Mouse (Mus musculus): ENCODE results near the gene Gpr108. TPM values are rescaled to one million over a fixed set of nuclear protein-coding genes. Genes with fewer than 3 reads are reported as not detected.

Gpr108 gene
- total RNA-seq, 2 experiments from 2014 or later: 36.6 TPM

DNA sequence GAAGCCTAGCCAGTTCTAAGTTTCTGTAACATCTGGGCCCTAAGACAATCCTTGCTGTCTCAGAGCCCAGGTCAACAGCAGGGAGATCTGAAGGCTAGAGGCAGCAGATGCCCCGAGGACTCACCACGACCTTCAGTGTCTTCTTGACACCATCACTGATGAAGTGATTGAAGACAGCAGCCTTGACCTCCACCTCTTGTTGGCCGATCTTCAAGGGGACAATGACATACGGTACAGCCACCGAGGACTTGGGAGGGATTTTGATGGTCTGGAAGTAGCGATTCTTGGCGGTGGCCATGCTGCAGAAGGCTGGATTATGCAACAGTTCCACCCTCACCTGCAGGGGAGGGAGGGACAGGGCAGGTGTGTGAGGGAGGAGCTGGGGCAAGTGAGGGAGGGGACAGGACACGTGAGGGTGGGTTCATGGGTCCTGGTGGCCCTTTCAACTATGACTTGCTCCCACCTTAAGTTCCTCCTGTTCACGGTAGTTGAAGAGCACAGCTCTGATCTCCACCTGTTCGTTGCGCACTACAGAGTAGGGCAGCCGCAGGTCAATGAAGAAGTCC, 29.8 kb downstream of the Gpr108 start:
- ATAC-seq (ENCODE audit: poor library complexity, severe bottlenecking): no peak

DNA sequence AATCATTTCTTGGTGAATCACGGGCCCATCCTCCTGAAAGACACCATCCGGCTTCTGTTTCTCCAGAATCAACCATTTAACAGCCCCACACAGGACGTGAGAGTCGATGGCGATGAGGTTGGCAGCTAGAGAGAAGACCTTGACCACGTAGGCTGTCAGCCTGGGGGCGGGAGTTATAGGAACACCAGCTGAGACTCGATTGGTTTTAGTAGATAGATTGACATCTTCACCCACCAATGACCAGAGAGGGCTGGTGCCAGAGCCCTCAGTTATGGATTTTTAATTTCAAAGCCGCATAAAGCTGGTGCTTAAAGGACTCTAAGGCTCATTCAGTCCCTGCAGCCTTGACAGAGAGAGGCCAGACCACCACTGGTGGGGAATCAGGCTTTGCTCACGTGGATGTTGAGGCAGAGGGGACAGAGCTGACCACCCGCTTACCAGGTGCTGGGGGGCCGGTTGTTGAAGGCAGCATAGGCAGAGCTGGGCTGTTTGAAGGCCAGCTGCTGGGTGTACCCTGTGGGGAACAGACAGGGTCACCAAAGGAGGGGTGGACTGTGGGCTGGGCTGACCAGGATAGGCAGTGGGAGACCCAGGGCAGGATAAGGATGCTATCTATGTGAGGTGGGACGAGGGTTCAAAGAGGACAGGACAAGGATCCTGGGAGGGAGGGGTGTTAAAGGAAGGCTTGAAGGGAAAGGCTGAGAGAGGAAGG, 33.4 kb downstream of the Gpr108 start:
- ATAC-seq (ENCODE audit: poor library complexity, severe bottlenecking): 0 out of 2 replicates have a peak, but pooled peaks have one; percentile 27

DNA sequence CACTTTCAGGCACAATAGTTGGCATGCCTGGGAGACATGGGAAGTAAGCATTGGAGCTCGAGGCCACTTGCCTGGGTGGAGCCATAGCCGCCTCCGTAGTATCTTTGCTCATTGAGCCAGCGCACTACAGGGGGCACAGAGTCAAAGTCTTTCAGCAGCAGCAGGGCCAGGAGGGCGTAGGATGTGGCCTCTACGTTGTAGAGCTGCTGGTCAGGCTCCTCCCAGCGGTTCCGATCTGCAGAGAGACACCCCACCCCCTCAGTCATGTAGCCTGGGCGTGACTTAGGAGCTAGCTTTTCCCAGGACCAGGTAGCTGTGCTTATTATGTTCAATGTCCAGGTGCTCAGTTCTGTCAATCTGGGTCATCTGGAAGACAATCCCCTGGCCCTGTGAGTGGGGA, 36.7 kb downstream of the Gpr108 start:
- no peak for ATAC-seq (ENCODE audit: poor library complexity, severe bottlenecking)

DNA sequence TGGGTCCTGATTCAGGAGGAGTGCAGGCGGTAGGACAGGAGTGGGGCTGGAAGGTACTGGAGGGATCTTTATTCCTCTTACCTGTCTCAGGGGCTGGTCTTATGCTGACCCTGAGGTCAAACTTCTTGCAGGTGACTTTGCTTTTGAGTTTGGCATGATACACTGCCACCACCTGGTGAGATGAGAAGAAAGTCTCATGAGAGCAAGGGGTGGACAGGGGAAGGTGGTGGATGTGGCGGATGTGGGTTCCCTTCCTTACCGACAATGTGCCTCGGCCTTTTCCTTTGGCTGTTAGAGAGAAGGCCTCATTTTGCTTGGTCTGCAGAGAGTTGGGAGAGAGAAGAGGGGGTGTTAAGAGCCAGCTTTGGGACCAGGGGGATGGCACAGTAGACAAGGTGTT, 38.9 kb downstream of the Gpr108 start:
- peak; percentile 74 for ATAC-seq (ENCODE audit: poor library complexity, severe bottlenecking)

DNA sequence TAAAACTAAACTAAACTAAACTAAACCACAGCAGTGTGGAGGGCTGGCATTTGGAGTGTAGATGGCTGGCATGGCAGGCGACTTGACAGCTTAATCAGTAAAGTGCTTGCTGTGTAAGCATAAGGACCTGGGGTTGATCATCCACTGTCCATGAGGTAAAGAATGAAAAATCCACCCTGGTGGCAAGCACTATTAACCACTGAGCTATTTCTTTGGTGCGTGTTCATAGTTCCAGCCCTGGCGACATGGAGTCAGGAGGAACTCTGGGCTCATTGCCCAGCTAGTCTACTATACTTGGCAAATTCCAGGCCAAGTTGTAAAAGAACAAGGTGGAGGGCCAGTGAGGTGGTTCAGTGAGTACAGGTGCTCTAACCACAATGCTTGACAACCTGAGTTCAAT, 40.3 kb downstream of the Gpr108 start:
- no peak for ATAC-seq (ENCODE audit: poor library complexity, severe bottlenecking)

DNA sequence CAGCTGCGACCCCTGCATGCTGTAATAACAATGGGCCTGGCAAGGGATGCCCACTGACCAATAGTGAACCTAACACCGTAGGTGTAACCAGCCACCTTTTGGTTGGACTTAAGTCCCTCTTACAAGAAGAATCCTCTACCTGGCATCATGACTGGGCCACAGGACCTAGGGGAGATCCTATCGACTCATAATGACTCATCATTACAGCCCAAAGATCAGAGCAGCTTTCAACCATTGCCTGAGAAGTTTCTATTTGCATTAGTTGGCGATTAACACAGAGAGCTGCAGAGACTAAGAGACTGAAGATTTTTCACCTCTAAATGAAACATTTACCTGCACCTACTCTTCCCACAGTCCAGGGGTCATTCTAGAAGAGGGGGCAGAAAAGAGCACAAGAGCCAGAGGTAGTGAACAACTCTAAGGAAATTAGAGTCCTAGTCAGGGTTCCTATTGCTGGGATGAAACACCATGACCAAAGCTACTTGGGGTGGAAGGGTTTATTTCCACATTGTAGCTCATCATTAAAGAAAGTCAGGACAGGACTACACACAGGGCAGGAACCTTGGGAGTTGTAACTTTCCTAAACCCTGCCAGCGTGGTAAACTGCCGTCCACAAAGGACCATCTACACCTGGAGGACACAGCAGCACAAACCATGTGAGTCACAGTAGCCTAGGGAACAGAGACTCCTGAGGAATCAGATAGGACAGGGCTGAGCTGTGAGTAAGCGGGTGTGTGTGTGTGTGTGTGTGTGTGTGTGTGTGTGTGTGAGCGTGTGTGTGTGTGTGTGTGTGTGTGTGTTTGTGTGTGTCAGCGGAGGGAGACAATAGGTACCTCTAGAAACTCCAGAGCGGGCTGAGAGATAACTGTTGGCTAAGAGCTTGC, 46.2 kb downstream of the Gpr108 start:
- ATAC-seq (ENCODE audit: poor library complexity, severe bottlenecking): no peak

DNA sequence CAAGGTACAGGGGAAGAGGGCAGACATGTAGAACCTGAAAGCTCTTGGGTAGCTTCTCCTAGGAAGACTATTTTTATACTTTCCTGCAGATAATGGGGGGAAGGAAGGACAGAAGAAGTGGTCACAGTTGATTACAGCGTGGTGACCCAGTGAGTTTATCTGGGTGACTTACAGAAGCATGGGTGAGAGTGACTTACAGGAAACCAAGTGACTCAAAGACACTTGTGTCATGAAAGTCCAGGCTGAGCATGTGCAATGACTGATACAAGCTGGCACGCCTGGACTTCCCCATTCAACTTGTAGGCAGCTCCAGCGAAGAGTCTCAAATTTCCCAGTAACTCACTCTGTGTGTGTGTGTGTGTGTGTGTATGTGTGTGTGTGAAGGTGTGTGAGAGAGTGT, 50.0 kb downstream of the Gpr108 start:
- ATAC-seq (ENCODE audit: poor library complexity, severe bottlenecking): peak; percentile 66

DNA sequence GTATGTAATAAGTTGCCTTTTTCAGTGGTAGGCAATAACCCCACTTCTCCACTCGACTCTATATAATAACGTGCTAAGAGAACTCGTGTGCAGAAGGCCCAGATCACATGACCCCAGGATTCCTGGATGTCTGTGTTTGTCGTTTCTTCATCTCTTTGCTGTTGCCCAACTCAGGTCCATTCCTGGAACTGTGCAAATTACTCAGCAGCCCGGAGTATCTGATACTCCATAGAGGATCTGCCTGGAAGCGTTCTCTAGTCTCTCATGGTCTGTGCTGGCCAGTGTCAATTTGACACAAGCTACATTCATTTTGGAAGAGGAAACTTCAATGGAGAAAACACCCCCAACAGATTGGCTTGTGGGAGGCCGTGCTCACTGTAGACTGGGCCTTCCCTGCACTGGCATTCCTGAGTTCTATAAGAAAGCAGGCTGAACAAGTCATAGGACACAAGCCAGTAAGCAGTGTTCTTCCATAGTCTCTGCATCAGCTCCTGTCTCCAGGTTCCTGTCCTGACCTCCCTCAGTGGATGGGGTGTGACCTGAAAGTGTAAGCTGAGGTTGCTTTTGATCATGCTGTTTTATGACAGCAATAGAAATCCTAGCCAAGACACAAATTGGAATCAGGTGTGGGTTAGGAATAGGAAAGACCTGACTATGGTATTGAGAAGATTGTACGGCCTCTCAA, 52.8 kb downstream of the Gpr108 start:
- ATAC-seq (ENCODE audit: poor library complexity, severe bottlenecking): no peak

DNA sequence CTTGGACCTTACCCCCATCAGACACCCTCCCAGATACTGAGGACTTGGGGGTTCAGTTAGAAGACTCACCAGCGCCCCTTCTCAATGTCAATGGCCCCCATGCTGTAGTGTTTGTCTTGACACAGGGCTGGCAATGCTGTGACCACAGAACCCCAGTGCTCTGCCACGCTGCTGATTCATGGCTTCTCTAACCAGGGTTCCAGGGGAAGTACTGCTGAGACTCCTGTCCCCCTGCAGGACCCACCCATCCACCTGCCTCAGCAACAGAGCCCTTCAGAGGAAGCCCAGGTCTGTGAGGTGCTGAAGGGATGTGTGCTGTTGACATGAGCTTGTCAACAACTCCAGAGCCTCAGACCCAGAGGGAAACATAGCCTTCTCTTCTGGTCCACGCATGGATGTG, 53.5 kb downstream of the Gpr108 start:
- no peak for ATAC-seq (ENCODE audit: poor library complexity, severe bottlenecking)

DNA sequence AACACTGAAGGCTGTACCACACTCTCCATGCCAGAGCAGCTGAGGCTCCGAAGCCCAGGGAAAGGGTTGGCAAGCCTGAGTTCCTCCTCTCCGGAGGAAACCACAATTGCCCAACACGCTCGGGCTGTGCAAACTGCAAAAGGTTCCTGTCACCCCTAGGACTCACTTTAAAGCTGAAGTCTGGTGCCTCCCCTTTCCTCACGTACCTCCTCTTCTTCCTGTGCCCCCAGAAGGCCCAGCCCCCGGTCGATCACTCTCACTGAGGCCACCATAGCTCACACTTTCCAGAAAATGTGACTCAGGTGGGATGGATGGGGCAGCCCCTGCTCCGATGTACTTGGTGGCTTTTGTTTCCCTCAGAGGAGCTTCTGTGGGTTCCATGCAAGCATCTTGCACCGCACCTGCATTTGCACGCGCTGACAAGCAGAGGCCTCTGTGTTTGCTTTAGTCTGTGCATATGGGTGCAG, 54.2 kb downstream of the Gpr108 start, which contains the start of gene Tnfsf14:
Gene Tnfsf14, minus strand, starts transcription at position 137 of the 467 bp plus-strand sequence.
- ATAC-seq (ENCODE audit: poor library complexity, severe bottlenecking): peak; percentile 83

DNA sequence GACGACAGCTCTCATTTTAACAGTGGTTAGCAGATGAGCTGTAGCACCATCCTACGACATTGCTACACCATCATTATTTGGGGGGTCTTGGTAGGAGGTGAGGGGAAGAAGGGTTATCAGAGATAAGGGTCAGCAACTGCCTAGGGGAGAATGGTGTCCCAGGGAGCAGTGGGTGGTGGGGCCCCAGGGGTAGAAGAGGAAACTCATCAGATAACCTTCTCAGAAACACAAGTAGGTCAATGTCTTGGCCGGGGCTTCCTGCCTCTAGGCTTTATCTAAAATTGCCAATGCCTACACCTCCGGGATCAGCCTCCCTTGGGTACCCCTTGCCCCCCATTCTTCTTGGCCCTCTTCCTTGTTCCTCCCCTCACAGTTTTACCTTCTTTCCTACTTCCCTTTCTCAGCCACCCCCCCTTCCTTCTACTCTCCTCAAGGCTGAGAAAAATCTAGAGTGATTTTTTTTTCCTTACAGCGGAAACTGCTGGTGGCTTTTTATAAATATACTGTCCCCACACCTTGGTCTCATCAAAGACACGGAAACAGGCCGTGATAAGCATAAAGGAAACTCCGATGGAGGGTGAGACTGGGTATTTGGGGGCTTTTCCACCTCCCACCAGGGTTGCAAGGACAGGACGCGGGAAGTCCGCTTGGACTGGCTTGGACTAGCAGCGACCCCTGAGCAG, 59.6 kb downstream of the Gpr108 start:
- peak; percentile 47 for ATAC-seq (ENCODE audit: poor library complexity, severe bottlenecking)

DNA sequence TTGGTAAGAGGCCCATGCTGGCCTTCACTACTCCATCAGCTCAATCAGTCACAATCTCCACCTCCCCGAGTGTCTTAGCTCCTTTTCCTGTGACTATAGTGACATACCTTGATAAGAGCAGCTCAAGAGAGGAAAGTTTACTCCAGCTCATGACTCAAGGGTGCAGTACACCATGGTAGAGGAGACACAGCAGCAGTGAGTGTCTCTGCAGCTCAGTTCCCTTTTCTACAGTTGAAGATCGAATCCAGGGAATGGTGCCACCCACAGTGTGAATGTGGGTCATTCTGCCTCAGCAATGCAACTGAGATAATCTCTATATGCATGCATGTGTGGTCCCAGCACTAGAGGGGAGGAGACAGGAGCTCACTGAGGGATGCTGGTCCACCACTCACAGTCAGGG, 62.6 kb downstream of the Gpr108 start:
- ATAC-seq (ENCODE audit: poor library complexity, severe bottlenecking): no peak

Other genes starting within 250 kb of the Gpr108 start
- not detected in 2 replicates for gene Pspn, start 248.4 kb downstream of the Gpr108 start, total RNA-seq (2015)
- gene Pspn, start 248.4 kb downstream of the Gpr108 start, total RNA-seq (2017): not detected in 2 replicates
- gene Gtf2f1, start 237.2 kb downstream of the Gpr108 start, total RNA-seq (2015): 41.1 and 45.2 TPM in 2 replicates
- gene Gtf2f1, start 237.2 kb downstream of the Gpr108 start, total RNA-seq (2017): 88.0 and 95.6 TPM in 2 replicates
- gene Gm17949, start 237.0 kb downstream of the Gpr108 start, total RNA-seq (2015): not detected in 2 replicates
- gene Gm17949, start 237.0 kb downstream of the Gpr108 start, total RNA-seq (2017): not detected in 2 replicates
- gene Khsrp, start 216.9 kb downstream of the Gpr108 start, total RNA-seq (2015): 56.0 and 66.5 TPM in 2 replicates
- 43.9 and 57.7 TPM in 2 replicates for gene Khsrp, start 216.9 kb downstream of the Gpr108 start, total RNA-seq (2017)
- gene Slc25a41, start 206.8 kb downstream of the Gpr108 start, total RNA-seq (2015): not detected in 2 replicates
- gene Slc25a41, start 206.8 kb downstream of the Gpr108 start, total RNA-seq (2017): not detected in 2 replicates
- 0.51 TPM in 1 of 2 replicates, not detected in the other for gene Crb3, start 189.3 kb downstream of the Gpr108 start, total RNA-seq (2015)
- gene Crb3, start 189.3 kb downstream of the Gpr108 start, total RNA-seq (2017): not detected in 2 replicates
- 4.1 and 5.8 TPM in 2 replicates for gene Slc25a23, start 188.6 kb downstream of the Gpr108 start, total RNA-seq (2015)
- gene Slc25a23, start 188.6 kb downstream of the Gpr108 start, total RNA-seq (2017): 0.49 and 0.77 TPM in 2 replicates
- 69.7 and 73.9 TPM in 2 replicates for gene Dennd1c, start 169.9 kb downstream of the Gpr108 start, total RNA-seq (2015)
- gene Dennd1c, start 169.9 kb downstream of the Gpr108 start, total RNA-seq (2017): 21.2 and 35.8 TPM in 2 replicates
- 0.13 TPM in 1 of 2 replicates, not detected in the other for gene Tubb4a, start 160.7 kb downstream of the Gpr108 start, total RNA-seq (2015)
- 0.11 and 0.41 TPM in 2 replicates for gene Tubb4a, start 160.7 kb downstream of the Gpr108 start, total RNA-seq (2017)
- gene Tnfsf9, start 143.1 kb downstream of the Gpr108 start, total RNA-seq (2015): 3.9 and 6.3 TPM in 2 replicates
- 1.5 and 2.2 TPM in 2 replicates for gene Tnfsf9, start 143.1 kb downstream of the Gpr108 start, total RNA-seq (2017)
- gene Cd70, start 98.7 kb downstream of the Gpr108 start, total RNA-seq (2015): not detected in 2 replicates
- gene Cd70, start 98.7 kb downstream of the Gpr108 start, total RNA-seq (2017): not detected in 2 replicates
- 5.5 and 6.3 TPM in 2 replicates for gene Tnfsf14, start 54.3 kb downstream of the Gpr108 start, total RNA-seq (2015)
- 15.6 and 15.7 TPM in 2 replicates for gene Tnfsf14, start 54.3 kb downstream of the Gpr108 start, total RNA-seq (2017)
- gene C3, start 20.3 kb downstream of the Gpr108 start, total RNA-seq (2015): 699 and 776 TPM in 2 replicates
- gene C3, start 20.3 kb downstream of the Gpr108 start, total RNA-seq (2017): 1,145 and 1,156 TPM in 2 replicates
- 3.6 and 5.4 TPM in 2 replicates for gene Trip10, start 1.0 kb upstream of the Gpr108 start, total RNA-seq (2015)
- 9.0 and 9.4 TPM in 2 replicates for gene Trip10, start 1.0 kb upstream of the Gpr108 start, total RNA-seq (2017)
- gene Vav1, start 30.7 kb upstream of the Gpr108 start, total RNA-seq (2015): 84.7 and 92.2 TPM in 2 replicates
- gene Vav1, start 30.7 kb upstream of the Gpr108 start, total RNA-seq (2017): 307 and 321 TPM in 2 replicates
- 53.0 and 62.3 TPM in 2 replicates for gene Adgre1, start 110.2 kb upstream of the Gpr108 start, total RNA-seq (2015)
- 107 and 116 TPM in 2 replicates for gene Adgre1, start 110.2 kb upstream of the Gpr108 start, total RNA-seq (2017)

All from megakaryocyte, adult 5-6 weeks (primary cell).